Mouse (Mus musculus): ENCODE measurements around the gene Ank2. TPM values are rescaled to one million over a fixed set of nuclear protein-coding genes. Genes with fewer than 3 reads are reported as not detected.

The Ank2 gene
- total RNA-seq, 1 experiment from 2014 or later: 0.12 TPM

- no peak for ATAC-seq (ENCODE audit: extremely low read depth, insufficient number of reproducible peaks, low FRiP score, poor library complexity, severe bottlenecking)
These were observed 337.0 kb downstream of the Ank2 start for GRCm38 (mm10) chr3:127161998-127162712.

GRCm38 (mm10) chr3:127161085-127161837 is 337.9 kb downstream of the Ank2 start:
- no peak for ATAC-seq (ENCODE audit: extremely low read depth, insufficient number of reproducible peaks, low FRiP score, poor library complexity, severe bottlenecking)

GRCm38 (mm10) chr3:127157706-127158105 is 341.4 kb downstream of the Ank2 start:
- ATAC-seq (ENCODE audit: extremely low read depth, insufficient number of reproducible peaks, low FRiP score, poor library complexity, severe bottlenecking): no peak

GRCm38 (mm10) chr3:127156080-127156479 is 343.1 kb downstream of the Ank2 start:
- no peak for ATAC-seq (ENCODE audit: extremely low read depth, insufficient number of reproducible peaks, low FRiP score, poor library complexity, severe bottlenecking)

GRCm38 (mm10) chr3:127153861-127154260 is 345.3 kb downstream of the Ank2 start:
- no peak for ATAC-seq (ENCODE audit: extremely low read depth, insufficient number of reproducible peaks, low FRiP score, poor library complexity, severe bottlenecking)

GRCm38 (mm10) chr3:127153443-127153842 is 345.7 kb downstream of the Ank2 start:
- no peak for ATAC-seq (ENCODE audit: extremely low read depth, insufficient number of reproducible peaks, low FRiP score, poor library complexity, severe bottlenecking)

- no peak for ATAC-seq (ENCODE audit: extremely low read depth, insufficient number of reproducible peaks, low FRiP score, poor library complexity, severe bottlenecking)
These were observed 350.5 kb downstream of the Ank2 start for GRCm38 (mm10) chr3:127148648-127149047.

- no peak for ATAC-seq (ENCODE audit: extremely low read depth, insufficient number of reproducible peaks, low FRiP score, poor library complexity, severe bottlenecking)
These were observed 358.6 kb downstream of the Ank2 start for GRCm38 (mm10) chr3:127140590-127140989.

GRCm38 (mm10) chr3:127139638-127140037 is 359.5 kb downstream of the Ank2 start:
- no peak for ATAC-seq (ENCODE audit: extremely low read depth, insufficient number of reproducible peaks, low FRiP score, poor library complexity, severe bottlenecking)

- ATAC-seq (ENCODE audit: extremely low read depth, insufficient number of reproducible peaks, low FRiP score, poor library complexity, severe bottlenecking): no peak
These were observed 361.6 kb downstream of the Ank2 start for GRCm38 (mm10) chr3:127137508-127137907.

GRCm38 (mm10) chr3:127134062-127134461 is 365.1 kb downstream of the Ank2 start:
- no peak for ATAC-seq (ENCODE audit: extremely low read depth, insufficient number of reproducible peaks, low FRiP score, poor library complexity, severe bottlenecking)

- no peak for ATAC-seq (ENCODE audit: extremely low read depth, insufficient number of reproducible peaks, low FRiP score, poor library complexity, severe bottlenecking)
These were observed 368.1 kb downstream of the Ank2 start for GRCm38 (mm10) chr3:127131048-127131447.

- ATAC-seq (ENCODE audit: extremely low read depth, insufficient number of reproducible peaks, low FRiP score, poor library complexity, severe bottlenecking): no peak
These were observed 368.9 kb downstream of the Ank2 start for GRCm38 (mm10) chr3:127130167-127130770.

GRCm38 (mm10) chr3:127129750-127130149 is 369.4 kb downstream of the Ank2 start:
- no peak for ATAC-seq (ENCODE audit: extremely low read depth, insufficient number of reproducible peaks, low FRiP score, poor library complexity, severe bottlenecking)

GRCm38 (mm10) chr3:127127611-127128010 is 371.5 kb downstream of the Ank2 start:
- ATAC-seq (ENCODE audit: extremely low read depth, insufficient number of reproducible peaks, low FRiP score, poor library complexity, severe bottlenecking): no peak

- no peak for ATAC-seq (ENCODE audit: extremely low read depth, insufficient number of reproducible peaks, low FRiP score, poor library complexity, severe bottlenecking)
These were observed 372.9 kb downstream of the Ank2 start for GRCm38 (mm10) chr3:127126220-127126619.

- no peak for ATAC-seq (ENCODE audit: extremely low read depth, insufficient number of reproducible peaks, low FRiP score, poor library complexity, severe bottlenecking)
These were observed 374.7 kb downstream of the Ank2 start for GRCm38 (mm10) chr3:127124375-127124993.

- ATAC-seq (ENCODE audit: extremely low read depth, insufficient number of reproducible peaks, low FRiP score, poor library complexity, severe bottlenecking): no peak
These were observed 375.8 kb downstream of the Ank2 start for GRCm38 (mm10) chr3:127123376-127123775.

- no peak for ATAC-seq (ENCODE audit: extremely low read depth, insufficient number of reproducible peaks, low FRiP score, poor library complexity, severe bottlenecking)
These were observed 380.4 kb downstream of the Ank2 start for GRCm38 (mm10) chr3:127118777-127119176.

GRCm38 (mm10) chr3:127116226-127116625 is 382.9 kb downstream of the Ank2 start:
- ATAC-seq (ENCODE audit: extremely low read depth, insufficient number of reproducible peaks, low FRiP score, poor library complexity, severe bottlenecking): no peak

Data from neutrophil, adult 5-6 weeks (primary cell).